In the genomic region with DNA sequence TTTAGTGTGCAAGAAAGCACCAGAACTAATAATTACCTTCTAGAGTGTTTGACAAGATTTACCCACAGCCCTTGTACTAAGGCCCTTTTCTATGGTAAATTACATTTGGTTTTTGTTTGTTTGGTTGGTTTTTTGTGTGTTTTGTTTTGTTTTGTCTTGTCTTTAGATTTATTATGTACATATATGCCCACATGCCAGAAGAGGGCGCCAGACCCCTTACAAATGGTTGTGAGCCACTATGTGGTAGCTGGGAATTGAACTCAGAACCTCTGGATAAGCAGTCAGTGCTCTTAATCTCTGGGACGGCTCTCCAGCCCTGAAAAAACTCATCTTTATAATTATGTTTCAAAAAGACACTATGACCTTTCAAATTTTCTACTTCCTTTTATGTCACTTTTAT, we compare ENCODE assay signal across 10 mouse cellular contexts. TPM values are rescaled to one million over a fixed set of nuclear protein-coding genes. Genes with fewer than 3 reads are reported as not detected.
DNase-seq lines count a peak whose midpoint lies in the region; ATAC-seq and TF ChIP-seq lines count a peak whose summit lies in the region.
"Had no signal": no experiment of that assay in that cellular context is flagged by ENCODE, and none has a peak within 500 bp of the region (broad histone marks: within the 10 kb centered on the region; RNA-seq: fewer than 3 reads in every experiment).

No protein-coding gene starts in this region.

- TF ChIP-seq POLR2A in cerebellum, adult 2 months (IDR thresholded peaks at IDR 0.05; ENCODE audit: borderline replicate concordance, insufficient read depth, low read length), result no peak
- TF ChIP-seq POLR2A in liver, adult 2 months (IDR thresholded peaks at IDR 0.05; ENCODE audit: extremely low read depth, insufficient read depth, low read length), result no peak
- TF ChIP-seq POLR2A in embryonic fibroblast, embryonic 13.5 days (IDR thresholded peaks at IDR 0.05; ENCODE audit: low read depth, low read length), result no peak

- no peaks in the 10 kb centered on the region for H3K27me3 ChIP-seq in cerebellum, adult 2 months (ENCODE audit: control insufficient read depth, insufficient read depth, low read length)
- peaks cover 2% of the 10 kb centered on the region; the same call in 1 of the 2 replicates for H3K27me3 ChIP-seq in liver, adult 2 months (ENCODE audit: control insufficient read depth, insufficient read depth, low read length)
- no peaks in the 10 kb centered on the region for H3K27me3 ChIP-seq in liver, embryonic 11.5 days (replicated peaks; ENCODE audit: control insufficient read depth, insufficient read depth, low read length)
- H3K27me3 ChIP-seq in neural tube, embryonic 11.5 days (ENCODE audit: control insufficient read depth, insufficient read depth, low read length), result no peaks in the 10 kb centered on the region
- H3K27me3 ChIP-seq in heart, embryonic 10.5 days (ENCODE audit: insufficient read depth, poor library complexity, severe bottlenecking), result no peaks in the 10 kb centered on the region
- H3K27me3 ChIP-seq: neural tube, embryonic 13.5 days had no signal

- no peak overlapping the region for H3K27ac ChIP-seq in cerebellum, adult 2 months (ENCODE audit: insufficient read depth, low read length)
- H3K27ac ChIP-seq in liver, adult 2 months (replicated peaks; ENCODE audit: insufficient read depth, low read depth, low read length), result no peak overlapping the region
- H3K27ac ChIP-seq in liver, embryonic 11.5 days (ENCODE audit: low read depth, low read length), result no peak overlapping the region
- no peak overlapping the region for H3K27ac ChIP-seq in embryonic fibroblast, embryonic 13.5 days (ENCODE audit: insufficient read depth, low read length)
- no peak overlapping the region for H3K27ac ChIP-seq in neural tube, embryonic 11.5 days (ENCODE audit: low read depth, low read length)
- H3K27ac ChIP-seq in heart, embryonic 10.5 days, result no peak overlapping the region
- H3K27ac ChIP-seq: neural tube, embryonic 13.5 days had no signal

- H3K9ac ChIP-seq in liver, adult 2 months (ENCODE audit: low read depth, low read length), result no peak overlapping the region
- H3K9ac ChIP-seq in liver, embryonic 11.5 days (ENCODE audit: low read depth, low read length), result no peak overlapping the region
- H3K9ac ChIP-seq in neural tube, embryonic 11.5 days (ENCODE audit: low read length), result no peak overlapping the region
- H3K9ac ChIP-seq: neural tube, embryonic 13.5 days had no signal

- no peak overlapping the region for H3K4me2 ChIP-seq in liver, embryonic 11.5 days
- H3K4me2 ChIP-seq in neural tube, embryonic 11.5 days (ENCODE audit: low read depth), result no peak overlapping the region
- H3K4me2 ChIP-seq: neural tube, embryonic 13.5 days had no signal

- no peaks in the 10 kb centered on the region for H3K79me2 ChIP-seq in liver, adult 2 months (ENCODE audit: control insufficient read depth, insufficient read depth, low read length)

- 21% methylated on average over 2 of the region's 2 CpGs for WGBS in cerebellum, adult 2 months
- 24% methylated on average over 2 of the region's 2 CpGs for WGBS in liver, adult 2 months
- WGBS in liver, embryonic 11.5 days, result 14% methylated on average over 2 of the region's 2 CpGs
- WGBS in neural tube, embryonic 11.5 days, result 21% methylated on average over 2 of the region's 2 CpGs
- WGBS in heart, embryonic 10.5 days, result 27% methylated on average over 2 of the region's 2 CpGs

- no peaks in the 10 kb centered on the region; the same call in 1 of the 2 replicates for H3K4me1 ChIP-seq in cerebellum, adult 2 months (ENCODE audit: control insufficient read depth, insufficient read depth, low read length)
- no peaks in the 10 kb centered on the region for H3K4me1 ChIP-seq in liver, adult 2 months (ENCODE audit: control insufficient read depth, insufficient read depth, low read length)
- no peaks in the 10 kb centered on the region for H3K4me1 ChIP-seq in liver, embryonic 11.5 days (replicated peaks; ENCODE audit: control insufficient read depth, insufficient read depth, low read length)
- no peaks in the 10 kb centered on the region for H3K4me1 ChIP-seq in embryonic fibroblast, embryonic 13.5 days (ENCODE audit: control insufficient read depth, insufficient read depth, low read length)
- H3K4me1 ChIP-seq in neural tube, embryonic 11.5 days (ENCODE audit: control insufficient read depth, insufficient read depth, low read length), result no peaks in the 10 kb centered on the region
- H3K4me1 ChIP-seq in heart, embryonic 10.5 days, result no peaks in the 10 kb centered on the region
- H3K4me1 ChIP-seq: neural tube, embryonic 13.5 days had no signal

- ATAC-seq in liver, embryonic 11.5 days (replicated peaks; ENCODE audit: low FRiP score), result no peak
- no peak for ATAC-seq in neural tube, embryonic 11.5 days (ENCODE audit: insufficient read depth, low FRiP score, low TSS enrichment)

- TF ChIP-seq CTCF in cerebellum, adult 2 months (IDR thresholded peaks at IDR 0.05; ENCODE audit: borderline replicate concordance, insufficient read depth, low read depth, low read length), result peak; percentile 38; the same call in 1 of the 2 replicates
- TF ChIP-seq CTCF in liver, adult 2 months (IDR thresholded peaks at IDR 0.05; ENCODE audit: low read depth, low read length), result peak; percentile 52; the same call in 1 of the 2 replicates
- 0 out of 2 replicates have a peak, but pooled peaks have one; percentile 6 for TF ChIP-seq CTCF in embryonic fibroblast, embryonic 13.5 days (IDR thresholded peaks at IDR 0.05; ENCODE audit: borderline replicate concordance, insufficient read depth, low read length)

- no peaks in the 10 kb centered on the region for H3K36me3 ChIP-seq in liver, adult 2 months (ENCODE audit: control insufficient read depth, insufficient read depth, low read length)
- H3K36me3 ChIP-seq in liver, embryonic 11.5 days (ENCODE audit: control insufficient read depth, insufficient read depth, low read length), result no peaks in the 10 kb centered on the region
- no peaks in the 10 kb centered on the region for H3K36me3 ChIP-seq in neural tube, embryonic 11.5 days (ENCODE audit: control insufficient read depth, insufficient read depth, low read length)
- H3K36me3 ChIP-seq in heart, embryonic 10.5 days, result peaks cover 67% of the 10 kb centered on the region
- H3K36me3 ChIP-seq: G1E; neural tube, embryonic 13.5 days had no signal

- H3K9me3 ChIP-seq in liver, embryonic 11.5 days (ENCODE audit: control insufficient read depth, low read length), result 0 out of 2 replicates have a peak, but pooled peaks cover 2% of the 10 kb centered on the region
- no peaks in the 10 kb centered on the region for H3K9me3 ChIP-seq in neural tube, embryonic 11.5 days (ENCODE audit: control insufficient read depth, low read length)
- no peaks in the 10 kb centered on the region for H3K9me3 ChIP-seq in heart, embryonic 10.5 days
- H3K9me3 ChIP-seq: neural tube, embryonic 13.5 days had no signal

- H3K4me3 ChIP-seq in cerebellum, adult 2 months (replicated peaks; ENCODE audit: insufficient read depth, low read depth, low read length), result no peak overlapping the region
- H3K4me3 ChIP-seq in liver, adult 2 months (ENCODE audit: insufficient read depth, low read depth, low read length), result no peak overlapping the region
- H3K4me3 ChIP-seq in liver, embryonic 11.5 days (ENCODE audit: low read depth, low read length), result no peak overlapping the region
- H3K4me3 ChIP-seq in embryonic fibroblast, embryonic 13.5 days (ENCODE audit: insufficient read depth, low read length), result no peak overlapping the region
- H3K4me3 ChIP-seq in neural tube, embryonic 11.5 days (ENCODE audit: low read depth, low read length), result no peak overlapping the region
- no peak overlapping the region for H3K4me3 ChIP-seq in heart, embryonic 10.5 days
- H3K4me3 ChIP-seq: neural tube, embryonic 13.5 days had no signal

- no peak for DNase-seq in cerebellum, adult 2 months
- no peak for DNase-seq in cerebellum, adult 9-11 months
- DNase-seq in liver, adult 2 months (ENCODE audit: extremely low read depth, low read depth, low spot score), result peak; percentile 35
- DNase-seq in liver, embryonic 11.5 days (ENCODE audit: low spot score), result no peak
- DNase-seq in adrenal gland, postnatal 14 days, result peak; percentile 78
- DNase-seq in neural tube, embryonic 11.5 days (ENCODE audit: low spot score), result peak; percentile 32
- DNase-seq in heart, embryonic 10.5 days (ENCODE audit: low spot score), result no peak

RNA-seq across cellular contexts. Expression of a gene that starts 37.9 kb away (rescaled TPM):
- 0.43 and 0.52 TPM in 2 replicates for polyA plus RNA-seq in cerebellum, adult 2 months (2012; rRNA removed)
- total RNA-seq in liver, adult 2 months (2014; rRNA removed), result 0.07 and 0.83 TPM in 2 replicates
- 0.02 and 0.07 TPM in 2 replicates for polyA plus RNA-seq in liver, adult 2 months (2012; rRNA removed)
- 0.64 and 1.2 TPM in 2 replicates for polyA plus RNA-seq in liver, embryonic 11.5 days (2014; fragmentation: Nextera tagmentation; extraction: Ambion mirVana)
- total RNA-seq in adrenal gland, postnatal 14 days (2021), result 0.98 and 1.1 TPM in 2 replicates
- polyA plus RNA-seq in embryonic fibroblast, embryonic 13.5 days (2011; ENCODE audit: insufficient read length, low read depth, missing spikeins), result not detected in 2 replicates
- polyA plus RNA-seq in neural tube, embryonic 11.5 days (2014; fragmentation: Nextera tagmentation; extraction: Ambion mirVana), result 0.88 and 1.1 TPM in 2 replicates
- 20.6 and 36.7 TPM in 2 replicates for polyA plus RNA-seq in heart, embryonic 10.5 days (2016; fragmentation: Nextera tagmentation; extraction: Ambion mirVana)

Comparison
In these comparisons a context has a peak if more than half of its experiments do, and no peak if none do; other contexts are left out.
1. DNase-seq: peak in liver, adult 2 months (single experiment), adrenal gland, postnatal 14 days (single experiment) and neural tube, embryonic 11.5 days (single experiment); none in cerebellum, adult 2 months (0 of 2), cerebellum, adult 9-11 months (single experiment), liver, embryonic 11.5 days (single experiment) and heart, embryonic 10.5 days (single experiment).
2. Peak in every context shown above with its lines, with median percentiles within 50 percentile points of each other: CTCF ChIP-seq.